10 mouse cellular contexts compared by ENCODE assay signal in genomic region chr3:80801827-80802310, GRCm38 (mm10). TPM values are rescaled to one million over a fixed set of nuclear protein-coding genes. Genes with fewer than 3 reads are reported as not detected.
A peak's percentile ranks its signal among the peaks of the same experiment; 100 is the strongest.
DNase-seq lines count a peak whose midpoint lies in the region; ATAC-seq and TF ChIP-seq lines count a peak whose summit lies in the region.
"Had no signal": no experiment of that assay in that cellular context is flagged by ENCODE, and none has a peak within 500 bp of the region (broad histone marks: within the 10 kb centered on the region; RNA-seq: fewer than 3 reads in every experiment).

No protein-coding gene starts in this region.

- 12% methylated on average over 6 of the region's 6 CpGs for WGBS in forebrain, embryonic 12.5 days
- 21% methylated on average over 6 of the region's 6 CpGs for WGBS in limb, embryonic 11.5 days
- WGBS in neural tube, embryonic 14.5 days: 12% methylated on average over 6 of the region's 6 CpGs
- 28% methylated on average over 6 of the region's 6 CpGs for WGBS in lung, postnatal 0 days

- H3K4me3 ChIP-seq in layer of hippocampus, adult 2 months: peak overlapping the region; percentile 69
- H3K4me3 ChIP-seq in forebrain, embryonic 12.5 days (replicated peaks): peak overlapping the region; percentile 60
- peak overlapping the region; percentile 35; the same call in 1 of the 2 replicates for H3K4me3 ChIP-seq in limb, embryonic 11.5 days (ENCODE audit: low read depth, low read length)
- H3K4me3 ChIP-seq in neural tube, embryonic 14.5 days (ENCODE audit: low read depth, low read length): peak overlapping the region; percentile 52
- no peak overlapping the region for H3K4me3 ChIP-seq in lung, postnatal 0 days (ENCODE audit: low read depth, low read length)

- H3K4me1 ChIP-seq in forebrain, embryonic 12.5 days: peaks cover 11% of the 10 kb centered on the region
- H3K4me1 ChIP-seq in limb, embryonic 11.5 days (ENCODE audit: control insufficient read depth, insufficient read depth, low read length): no peaks in the 10 kb centered on the region; the same call in 1 of the 2 replicates
- peaks cover 25% of the 10 kb centered on the region for H3K4me1 ChIP-seq in neural tube, embryonic 14.5 days (ENCODE audit: control insufficient read depth, insufficient read depth, low read length)
- H3K4me1 ChIP-seq in lung, postnatal 0 days (ENCODE audit: insufficient read depth, low read depth, low read length): peaks cover 4% of the 10 kb centered on the region; the same call in 1 of the 2 replicates
- H3K4me1 ChIP-seq: liver, embryonic 13.5 days had no signal

- H3K9me3 ChIP-seq in forebrain, embryonic 12.5 days: no peaks in the 10 kb centered on the region
- no peaks in the 10 kb centered on the region for H3K9me3 ChIP-seq in limb, embryonic 11.5 days (ENCODE audit: control insufficient read depth, low read length)
- no peaks in the 10 kb centered on the region for H3K9me3 ChIP-seq in neural tube, embryonic 14.5 days (ENCODE audit: control insufficient read depth, low read length)
- H3K9me3 ChIP-seq in lung, postnatal 0 days (ENCODE audit: low read length): no peaks in the 10 kb centered on the region
- H3K9me3 ChIP-seq: liver, embryonic 13.5 days had no signal

- peak overlapping the region; percentile 69 for H3K9ac ChIP-seq in forebrain, embryonic 12.5 days
- H3K9ac ChIP-seq in limb, embryonic 11.5 days (ENCODE audit: low read length): no peak overlapping the region
- H3K9ac ChIP-seq in neural tube, embryonic 14.5 days (replicated peaks; ENCODE audit: low read depth, low read length): peak overlapping the region; percentile 80
- H3K9ac ChIP-seq in lung, postnatal 0 days (replicated peaks; ENCODE audit: low read depth): no peak overlapping the region
- H3K9ac ChIP-seq: liver, embryonic 13.5 days had no signal

- peak overlapping the region; percentile 80 for H3K4me2 ChIP-seq in forebrain, embryonic 12.5 days
- H3K4me2 ChIP-seq in limb, embryonic 11.5 days (ENCODE audit: low read depth, severe bottlenecking): peak overlapping the region; percentile 46; the same call in 1 of the 2 replicates
- H3K4me2 ChIP-seq in neural tube, embryonic 14.5 days (ENCODE audit: low read depth, low read length): peak overlapping the region; percentile 76
- no peak overlapping the region for H3K4me2 ChIP-seq in lung, postnatal 0 days (replicated peaks; ENCODE audit: low read depth, low read length)

- no peak for ATAC-seq in forebrain, embryonic 12.5 days (ENCODE audit: low FRiP score)
- ATAC-seq in limb, embryonic 11.5 days (ENCODE audit: insufficient number of reproducible peaks, low FRiP score, low TSS enrichment, low read depth): no peak
- 0 out of 2 replicates have a peak, but pooled peaks have one; percentile 0 for ATAC-seq in neural tube, embryonic 14.5 days (ENCODE audit: low read depth)
- ATAC-seq in lung, postnatal 0 days: no peak

- no peaks in the 10 kb centered on the region for H3K36me3 ChIP-seq in forebrain, embryonic 12.5 days (replicated peaks)
- H3K36me3 ChIP-seq in limb, embryonic 11.5 days (ENCODE audit: control insufficient read depth, insufficient read depth, low read length): no peaks in the 10 kb centered on the region
- H3K36me3 ChIP-seq in neural tube, embryonic 14.5 days (ENCODE audit: control insufficient read depth, insufficient read depth, low read length): no peaks in the 10 kb centered on the region
- no peaks in the 10 kb centered on the region for H3K36me3 ChIP-seq in lung, postnatal 0 days (ENCODE audit: insufficient read depth, low read length)
- H3K36me3 ChIP-seq: liver, embryonic 13.5 days had no signal

- H3K27ac ChIP-seq in layer of hippocampus, adult 2 months: peak overlapping the region; percentile 99
- H3K27ac ChIP-seq in forebrain, embryonic 12.5 days: peak overlapping the region; percentile 78
- H3K27ac ChIP-seq in limb, embryonic 11.5 days (replicated peaks; ENCODE audit: low read depth, low read length): no peak overlapping the region
- H3K27ac ChIP-seq in neural tube, embryonic 14.5 days (ENCODE audit: low read depth, low read length): peak overlapping the region; percentile 92
- no peak overlapping the region for H3K27ac ChIP-seq in lung, postnatal 0 days (ENCODE audit: low read length)
- H3K27ac ChIP-seq: liver, embryonic 13.5 days had no signal

- no peak for TF ChIP-seq CTCF in layer of hippocampus, adult 2 months (conservative IDR thresholded peaks at IDR 0.05)
- no peak for TF ChIP-seq CTCF in lung, postnatal 0 days (IDR thresholded peaks at IDR 0.05)

- TF ChIP-seq EP300 in lung, postnatal 0 days (IDR thresholded peaks at IDR 0.05): no peak

- peak in 1 of 2 experiments; percentile 23 for DNase-seq in layer of hippocampus, adult 2 months (ENCODE audit: low spot score in 2 of 2)
- no peak for DNase-seq in layer of hippocampus, postnatal 25 days (ENCODE audit: extremely low spot score in 1 of 2, low spot score in 1 of 2)
- no peak for DNase-seq in limb, embryonic 11.5 days (ENCODE audit: low spot score)
- DNase-seq in lung, postnatal 36 days: no peak
- no peak for DNase-seq in right cerebral cortex, postnatal 36 days (ENCODE audit: low spot score in 2 of 2)
- DNase-seq in lung, postnatal 0 days (ENCODE audit: low spot score): no peak
- DNase-seq: heart, postnatal 4 days had no signal

- H3K27me3 ChIP-seq in forebrain, embryonic 12.5 days: no peaks in the 10 kb centered on the region
- H3K27me3 ChIP-seq in limb, embryonic 11.5 days (ENCODE audit: control insufficient read depth, insufficient read depth, low read length): peaks cover 22% of the 10 kb centered on the region
- no peaks in the 10 kb centered on the region for H3K27me3 ChIP-seq in neural tube, embryonic 14.5 days (ENCODE audit: control insufficient read depth, insufficient read depth, low read length)
- peaks cover 24% of the 10 kb centered on the region for H3K27me3 ChIP-seq in lung, postnatal 0 days (replicated peaks; ENCODE audit: insufficient read depth, low read length)

RNA-seq across cellular contexts. Expression of gene Gria2, which starts 0.8 kb away (rescaled TPM):
- total RNA-seq in layer of hippocampus, adult 2 months (2021): 100 to 1,000 TPM; 712 to 741 TPM
- 100 to 1,000 TPM; 577 to 681 TPM for total RNA-seq in layer of hippocampus, postnatal 25 days (2021)
- 46.8 and 48.1 TPM in 2 replicates for polyA plus RNA-seq in forebrain, embryonic 12.5 days (2016; fragmentation: Nextera tagmentation; extraction: Ambion mirVana)
- 4.4 and 5.9 TPM in 2 replicates for polyA plus RNA-seq in limb, embryonic 11.5 days (2014; fragmentation: Nextera tagmentation; extraction: Ambion mirVana)
- 198 and 293 TPM in 2 replicates for polyA plus RNA-seq in neural tube, embryonic 14.5 days (2014; fragmentation: Nextera tagmentation; extraction: Ambion mirVana)
- 0.11 TPM in 2 replicates for polyA plus RNA-seq in lung, postnatal 0 days (2015; fragmentation: Nextera tagmentation; extraction: Ambion mirVana)

Comparison
In these comparisons a context has a peak if more than half of its experiments do, and no peak if none do; other contexts are left out.
1. H3K27ac ChIP-seq: peak in layer of hippocampus, adult 2 months (single experiment), forebrain, embryonic 12.5 days (single experiment) and neural tube, embryonic 14.5 days (single experiment); none in limb, embryonic 11.5 days (single experiment) and lung, postnatal 0 days (single experiment).
2. H3K9ac ChIP-seq: peak in forebrain, embryonic 12.5 days (single experiment) and neural tube, embryonic 14.5 days (single experiment); none in limb, embryonic 11.5 days (single experiment) and lung, postnatal 0 days (single experiment).